Comparison of ENCODE assay signal across 14 mouse cellular contexts in genomic region chr8:37036736-37037384, GRCm38 (mm10). TPM values are rescaled to one million over a fixed set of nuclear protein-coding genes. Genes with fewer than 3 reads are reported as not detected.
A peak's percentile ranks its signal among the peaks of the same experiment; 100 is the strongest.
DNase-seq lines count a peak whose midpoint lies in the region; ATAC-seq and TF ChIP-seq lines count a peak whose summit lies in the region.
"Had no signal": no experiment of that assay in that cellular context is flagged by ENCODE, and none has a peak within 500 bp of the region (broad histone marks: within the 10 kb centered on the region; RNA-seq: fewer than 3 reads in every experiment).

No protein-coding gene starts in this region.

- WGBS in liver, adult 2 months, result 72% methylated on average over 4 of the region's 4 CpGs
- 79% methylated on average over 4 of the region's 4 CpGs for WGBS in liver, embryonic 11.5 days
- 62% methylated on average over 4 of the region's 4 CpGs for WGBS in stomach, embryonic 16.5 days

- peak; percentile 48 for DNase-seq in gastrocnemius, adult 18-20 months (ENCODE audit: low spot score)
- DNase-seq in gastrocnemius, postnatal 14 days, result no peak
- peak; percentile 27 for DNase-seq in liver, adult 2 months (ENCODE audit: extremely low read depth, low read depth, low spot score)
- DNase-seq in liver, embryonic 11.5 days (ENCODE audit: low spot score), result no peak
- DNase-seq in heart, postnatal 4 days, result peak; percentile 22
- no peak for DNase-seq in right cerebral cortex, postnatal 4 days
- DNase-seq: cerebellum, postnatal 36 days; layer of hippocampus, postnatal 36 days had no signal

- H3K4me2 ChIP-seq in liver, embryonic 11.5 days, result no peak overlapping the region
- no peak overlapping the region for H3K4me2 ChIP-seq in stomach, embryonic 16.5 days (ENCODE audit: low read depth, low read length)
- H3K4me2 ChIP-seq: limb, embryonic 13.5 days had no signal

- no peaks in the 10 kb centered on the region for H3K4me1 ChIP-seq in liver, adult 2 months (ENCODE audit: control insufficient read depth, insufficient read depth, low read length)
- no peaks in the 10 kb centered on the region for H3K4me1 ChIP-seq in liver, embryonic 11.5 days (replicated peaks; ENCODE audit: control insufficient read depth, insufficient read depth, low read length)
- 0 out of 2 replicates have a peak, but pooled peaks cover 4% of the 10 kb centered on the region for H3K4me1 ChIP-seq in stomach, embryonic 16.5 days (ENCODE audit: control insufficient read depth, insufficient read depth, low read length)

- H3K9me3 ChIP-seq in liver, embryonic 11.5 days (ENCODE audit: control insufficient read depth, low read length), result no peaks in the 10 kb centered on the region
- H3K9me3 ChIP-seq in stomach, embryonic 16.5 days (replicated peaks; ENCODE audit: control insufficient read depth, low read length), result no peaks in the 10 kb centered on the region
- H3K9me3 ChIP-seq: G1E; limb, embryonic 13.5 days had no signal

- ATAC-seq in liver, embryonic 11.5 days (replicated peaks; ENCODE audit: low FRiP score), result no peak
- ATAC-seq in stomach, embryonic 16.5 days (ENCODE audit: insufficient read depth, low FRiP score), result no peak
- no peak for ATAC-seq in erythroblast, adult 5-6 weeks (replicated peaks; ENCODE audit: low FRiP score, poor library complexity, severe bottlenecking)
- ATAC-seq: activated CD4-positive, CD25-positive, alpha-beta regulatory T cell, adult 4 months had no signal

- no peaks in the 10 kb centered on the region for H3K36me3 ChIP-seq in liver, adult 2 months (ENCODE audit: control insufficient read depth, insufficient read depth, low read length)
- no peaks in the 10 kb centered on the region for H3K36me3 ChIP-seq in liver, embryonic 11.5 days (ENCODE audit: control insufficient read depth, insufficient read depth, low read length)
- H3K36me3 ChIP-seq in stomach, embryonic 16.5 days (ENCODE audit: control insufficient read depth, insufficient read depth, low read length), result no peaks in the 10 kb centered on the region
- H3K36me3 ChIP-seq: G1E; limb, embryonic 13.5 days had no signal

- no peaks in the 10 kb centered on the region for H3K79me2 ChIP-seq in liver, adult 2 months (ENCODE audit: control insufficient read depth, insufficient read depth, low read length)

- no peak overlapping the region for H3K4me3 ChIP-seq in liver, adult 2 months (ENCODE audit: insufficient read depth, low read depth, low read length)
- H3K4me3 ChIP-seq in liver, embryonic 11.5 days (ENCODE audit: low read depth, low read length), result no peak overlapping the region
- no peak overlapping the region for H3K4me3 ChIP-seq in stomach, embryonic 16.5 days (replicated peaks; ENCODE audit: low read length)
- H3K4me3 ChIP-seq: limb, embryonic 13.5 days had no signal

- no peaks in the 10 kb centered on the region for H3K27me3 ChIP-seq in liver, adult 2 months (ENCODE audit: control insufficient read depth, insufficient read depth, low read length)
- no peaks in the 10 kb centered on the region for H3K27me3 ChIP-seq in liver, embryonic 11.5 days (replicated peaks; ENCODE audit: control insufficient read depth, insufficient read depth, low read length)
- H3K27me3 ChIP-seq in stomach, embryonic 16.5 days (ENCODE audit: control insufficient read depth, insufficient read depth, low read length), result no peaks in the 10 kb centered on the region
- H3K27me3 ChIP-seq: limb, embryonic 13.5 days had no signal

- TF ChIP-seq POLR2A in liver, adult 2 months (IDR thresholded peaks at IDR 0.05; ENCODE audit: extremely low read depth, insufficient read depth, low read length), result no peak

- no peak overlapping the region for H3K9ac ChIP-seq in liver, adult 2 months (ENCODE audit: low read depth, low read length)
- no peak overlapping the region for H3K9ac ChIP-seq in liver, embryonic 11.5 days (ENCODE audit: low read depth, low read length)
- H3K9ac ChIP-seq in stomach, embryonic 16.5 days (ENCODE audit: low read length), result no peak overlapping the region
- H3K9ac ChIP-seq: limb, embryonic 13.5 days had no signal

- intact Hi-C loops in gastrocnemius, postnatal 14 days (cut with DNase I; ENCODE audit: low total_unique reads), result no loop called here

- H3K27ac ChIP-seq in liver, adult 2 months (replicated peaks; ENCODE audit: insufficient read depth, low read depth, low read length), result no peak overlapping the region
- H3K27ac ChIP-seq in liver, embryonic 11.5 days (ENCODE audit: low read depth, low read length), result no peak overlapping the region
- H3K27ac ChIP-seq in stomach, embryonic 16.5 days (ENCODE audit: low read length), result peak overlapping the region; percentile 29
- H3K27ac ChIP-seq: limb, embryonic 13.5 days had no signal

- no peak for TF ChIP-seq CTCF in liver, adult 2 months (IDR thresholded peaks at IDR 0.05; ENCODE audit: low read depth, low read length)

RNA-seq across cellular contexts. Expression of gene AI429214, which starts 43.5 kb away (rescaled TPM):
- total RNA-seq in gastrocnemius, adult 18-20 months (2021), result under 1 TPM in 1 of 2 experiments, not detected in 1; 0.21 TPM
- under 1 TPM; 0.35 to 0.49 TPM for total RNA-seq in gastrocnemius, postnatal 14 days (2021)
- 0.46 and 0.74 TPM in 2 replicates for total RNA-seq in liver, adult 2 months (2014; rRNA removed)
- 0.21 TPM in 1 of 2 replicates, not detected in the other for polyA plus RNA-seq in liver, adult 2 months (2012; rRNA removed)
- 0.09 TPM in 1 of 2 replicates, not detected in the other for polyA plus RNA-seq in liver, embryonic 11.5 days (2014; fragmentation: Nextera tagmentation; extraction: Ambion mirVana)
- 1 to 10 TPM; 1.2 to 1.7 TPM for total RNA-seq in heart, postnatal 4 days (2021)
- 0.22 and 0.30 TPM in 2 replicates for polyA plus RNA-seq in stomach, embryonic 16.5 days (2015; fragmentation: Nextera tagmentation; extraction: Ambion mirVana)
- total RNA-seq in erythroblast, adult 5-6 weeks (2015; ENCODE audit: low replicate concordance), result not detected in 2 replicates
- 0.17 and 0.42 TPM in 2 replicates for total RNA-seq in erythroblast, adult 5-6 weeks (2017; ENCODE audit: low replicate concordance)
- polyA plus RNA-seq: small intestine, adult 2 months had no signal

Comparison
In these comparisons a context has a peak if more than half of its experiments do, and no peak if none do; other contexts are left out.
1. DNase-seq: peak in gastrocnemius, adult 18-20 months (single experiment), liver, adult 2 months (single experiment) and heart, postnatal 4 days (single experiment); none in gastrocnemius, postnatal 14 days (single experiment), liver, embryonic 11.5 days (single experiment) and right cerebral cortex, postnatal 4 days (single experiment).